Mouse (Mus musculus): ENCODE measurements around the gene Gpr12.
"Not testable (repeated sequence)": the region's sequence is repeated elsewhere in the genome, so short reads cannot be mapped to it uniquely, and the experiment has no call there.

Gene Gpr12

DNA sequence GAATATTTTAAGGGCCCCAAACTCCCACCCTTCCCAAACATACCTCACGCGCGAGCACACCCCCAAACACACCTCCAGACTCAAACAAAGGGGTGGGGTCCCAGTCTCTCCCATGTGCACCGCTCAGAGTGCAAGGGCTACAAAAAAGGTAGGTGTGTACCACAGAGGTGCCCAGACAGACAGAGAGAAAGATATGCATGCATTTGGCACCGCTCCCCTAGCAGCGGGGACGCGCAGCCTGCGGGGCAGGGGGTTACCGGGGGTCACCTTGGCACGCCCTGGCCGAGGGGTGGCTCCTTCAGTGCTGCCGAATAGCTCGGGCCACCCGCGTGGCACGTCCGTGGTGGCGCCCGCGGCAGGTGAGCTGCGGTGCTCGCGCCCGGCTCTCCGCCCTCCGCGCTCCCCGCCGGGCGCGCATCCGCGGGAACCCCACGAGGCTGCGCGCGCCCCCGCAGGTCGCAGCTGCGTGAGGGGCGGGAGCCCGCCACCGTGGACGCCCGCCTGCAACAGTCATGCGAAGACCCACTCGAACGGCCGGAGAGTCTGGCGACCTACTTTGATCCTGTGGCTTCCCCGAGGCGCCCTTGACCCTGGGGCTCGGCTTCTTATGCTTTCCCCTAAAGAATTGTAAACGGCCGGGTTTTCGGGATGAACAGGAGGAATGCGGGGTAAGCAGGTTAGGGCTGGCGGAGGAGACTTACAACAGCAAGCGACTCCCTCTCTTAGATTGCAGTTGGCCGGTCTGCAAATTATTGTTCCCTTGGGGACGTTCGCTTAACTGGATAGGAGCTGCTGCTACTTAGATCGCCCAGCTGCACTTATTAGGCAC, at the start of gene Gpr12:
Gene Gpr12, minus strand, starts transcription at position 762 of the 829 bp plus-strand sequence.
- peak; percentile 34 for DNase-seq (ENCODE audit: inconsistent ontology term)

DNA sequence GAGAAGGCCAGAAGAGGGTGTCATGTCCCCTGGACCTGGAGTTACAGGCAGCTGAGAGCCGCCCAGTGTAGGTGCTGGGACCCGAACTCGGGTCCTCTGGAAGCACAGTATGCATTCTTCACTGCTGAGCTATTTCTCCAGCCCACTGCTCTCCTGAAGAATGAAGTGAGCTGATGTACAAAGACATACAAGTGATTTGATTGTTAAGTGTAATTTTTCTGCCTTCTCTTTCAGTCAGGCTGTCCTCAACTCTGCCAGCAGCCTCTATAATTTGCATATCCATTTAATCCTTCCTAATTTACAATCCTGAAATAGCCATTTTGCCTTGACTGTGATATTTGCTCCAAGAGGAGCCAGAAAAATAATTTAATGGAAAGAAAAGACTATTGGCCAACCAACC, 46.6 kb upstream of the Gpr12 start:
- no peak for DNase-seq (ENCODE audit: inconsistent ontology term)

DNA sequence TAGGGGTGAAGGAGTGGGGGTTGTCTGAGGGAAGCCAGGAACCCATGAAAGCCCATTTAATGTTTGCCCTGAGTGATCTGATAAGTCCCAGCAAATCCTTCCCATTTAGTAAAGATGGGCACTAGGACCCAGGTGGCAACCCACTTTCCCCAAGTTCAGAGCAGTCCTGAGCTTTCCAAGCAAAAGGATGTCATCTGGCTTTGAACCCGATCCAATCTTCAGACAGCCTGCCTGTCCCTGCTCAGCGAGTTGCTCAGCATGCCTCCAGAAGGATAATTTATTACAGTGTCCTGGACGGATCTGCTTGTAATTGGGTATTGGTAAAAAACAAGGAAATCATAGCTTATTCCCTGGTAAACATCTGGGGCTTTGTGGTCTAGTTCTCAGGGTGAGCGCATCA, 45.9 kb upstream of the Gpr12 start:
- DNase-seq (ENCODE audit: inconsistent ontology term): no peak

DNA sequence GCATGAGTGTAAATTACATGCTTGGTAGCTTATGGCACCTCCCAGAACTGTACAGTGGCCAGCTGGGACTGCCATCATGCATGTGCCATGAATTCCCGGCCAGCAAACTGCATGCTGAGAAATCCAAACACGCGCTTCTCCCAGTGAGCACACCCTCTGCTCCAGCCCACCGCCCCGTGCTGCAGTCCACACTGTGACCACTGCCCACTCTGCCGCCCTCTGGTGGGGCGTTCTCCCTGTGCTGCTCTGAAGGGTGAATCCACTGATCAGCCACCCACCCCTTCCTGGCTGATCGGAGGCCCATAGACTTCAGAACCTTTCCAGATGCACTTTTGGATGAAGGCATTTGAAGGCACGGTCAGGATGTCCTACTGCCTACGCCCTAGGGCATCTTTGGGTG, 44.6 kb upstream of the Gpr12 start:
- DNase-seq (ENCODE audit: inconsistent ontology term): no peak

DNA sequence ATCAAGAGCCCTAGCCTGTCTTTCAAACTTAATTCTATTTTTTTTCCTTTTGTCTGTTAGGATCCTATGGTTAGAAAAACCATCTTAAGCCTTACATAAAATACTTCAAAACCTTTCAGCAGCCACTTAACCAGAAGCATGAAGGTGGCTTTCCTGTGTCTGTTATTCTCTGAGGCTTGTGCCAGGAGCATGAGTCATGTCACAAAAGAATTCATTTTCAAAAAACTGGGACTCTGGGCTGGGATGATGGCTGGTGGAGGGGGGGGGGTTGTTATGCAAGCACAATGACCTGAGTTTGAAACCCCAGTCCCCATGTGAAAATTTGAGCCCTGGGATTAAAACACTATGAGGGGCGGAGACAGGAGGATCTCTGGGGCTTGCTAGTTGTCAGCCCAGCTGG, 43.8 kb upstream of the Gpr12 start:
- peak; percentile 76 for DNase-seq (ENCODE audit: inconsistent ontology term)

DNA sequence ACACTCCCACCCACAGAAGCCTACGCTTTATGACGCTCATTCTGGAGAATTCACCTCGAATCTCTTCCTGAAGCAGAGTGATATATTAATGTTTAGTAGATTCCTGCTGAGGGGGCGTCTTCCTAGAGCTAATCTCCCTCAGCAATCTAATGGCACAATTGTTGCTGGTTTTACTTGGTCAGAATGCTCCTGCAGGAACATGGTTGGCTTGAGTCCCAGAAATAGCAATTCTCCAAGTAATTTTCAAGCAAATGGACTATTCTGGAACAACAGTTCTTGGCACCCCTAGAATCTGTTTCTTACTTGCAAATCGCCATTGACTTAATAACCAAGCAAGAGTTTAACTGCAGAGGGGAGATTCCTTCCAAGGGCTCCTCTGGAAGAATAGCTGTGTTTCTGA, 42.9 kb upstream of the Gpr12 start:
- peak; percentile 58 for DNase-seq (ENCODE audit: inconsistent ontology term)

DNA sequence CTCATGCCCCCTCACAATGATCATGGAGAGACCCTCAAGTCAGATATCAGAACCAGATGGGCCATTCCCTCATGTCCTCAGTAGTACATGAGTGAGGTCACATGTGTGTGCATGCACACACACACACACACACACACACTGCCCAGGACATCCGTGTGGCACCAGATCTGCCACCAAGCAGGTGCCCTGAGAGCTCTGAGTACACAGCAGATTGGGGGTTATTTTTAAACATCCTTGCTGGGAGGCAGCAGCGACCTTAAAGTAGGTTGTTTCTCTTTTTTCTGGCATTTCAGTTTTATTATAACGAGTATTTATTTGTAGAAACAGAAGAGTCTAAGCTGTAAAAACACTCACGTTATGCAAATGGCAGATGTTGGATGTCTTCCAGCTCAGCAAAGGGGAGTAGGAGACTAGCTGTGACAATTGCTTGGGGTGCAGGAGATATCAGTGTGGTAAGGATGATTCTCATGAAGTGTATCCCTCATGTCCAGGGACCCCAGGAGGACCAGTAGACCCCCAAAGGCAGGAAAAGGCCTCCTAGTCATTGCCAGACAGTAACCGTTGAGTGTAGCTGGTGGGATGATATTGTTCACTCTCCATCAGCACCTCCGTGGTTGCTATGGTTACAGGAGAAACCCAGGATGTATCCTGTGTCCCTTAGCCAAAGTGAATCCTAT, 40.7 kb upstream of the Gpr12 start:
- DNase-seq (ENCODE audit: inconsistent ontology term): no peak

DNA sequence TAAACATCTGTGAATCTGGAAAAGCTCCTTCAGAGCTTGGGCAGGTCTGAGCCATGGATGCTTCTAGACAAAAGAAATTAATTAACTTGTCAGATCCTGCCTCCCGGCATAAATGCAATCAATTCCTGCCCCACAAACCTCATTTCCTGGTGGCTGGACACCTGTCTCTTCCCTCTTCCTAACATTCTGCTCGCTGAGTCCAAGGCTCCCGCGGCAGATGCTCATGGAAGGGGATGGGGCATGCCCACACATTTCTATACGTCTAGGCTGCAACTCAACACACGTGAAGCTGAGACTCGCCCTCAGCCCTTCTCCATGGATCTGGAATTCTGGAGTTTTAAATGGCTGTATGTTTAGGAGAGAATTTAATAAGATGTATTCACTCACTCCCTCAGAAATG, 26.8 kb upstream of the Gpr12 start:
- DNase-seq (ENCODE audit: inconsistent ontology term): no peak

DNA sequence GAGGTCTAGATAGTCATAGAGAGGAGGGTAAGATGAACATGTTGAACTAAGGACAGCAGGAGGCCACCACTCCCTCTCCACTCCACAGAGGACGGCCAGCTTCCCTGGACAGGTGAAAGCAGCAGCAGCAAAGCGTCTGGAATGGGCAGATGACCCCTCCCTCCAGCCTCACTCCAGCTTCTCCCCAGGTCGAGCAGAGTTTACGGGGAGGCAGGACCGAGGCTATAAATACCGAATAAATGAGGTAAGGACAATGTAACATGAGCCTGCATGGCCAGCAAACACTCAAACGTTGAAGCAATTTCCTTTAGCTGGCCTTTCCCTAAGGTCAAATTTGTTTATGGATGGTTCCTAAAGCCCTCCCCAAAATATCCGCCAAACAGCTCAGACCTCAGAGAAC, 26.0 kb upstream of the Gpr12 start:
- DNase-seq (ENCODE audit: inconsistent ontology term): no peak

DNA sequence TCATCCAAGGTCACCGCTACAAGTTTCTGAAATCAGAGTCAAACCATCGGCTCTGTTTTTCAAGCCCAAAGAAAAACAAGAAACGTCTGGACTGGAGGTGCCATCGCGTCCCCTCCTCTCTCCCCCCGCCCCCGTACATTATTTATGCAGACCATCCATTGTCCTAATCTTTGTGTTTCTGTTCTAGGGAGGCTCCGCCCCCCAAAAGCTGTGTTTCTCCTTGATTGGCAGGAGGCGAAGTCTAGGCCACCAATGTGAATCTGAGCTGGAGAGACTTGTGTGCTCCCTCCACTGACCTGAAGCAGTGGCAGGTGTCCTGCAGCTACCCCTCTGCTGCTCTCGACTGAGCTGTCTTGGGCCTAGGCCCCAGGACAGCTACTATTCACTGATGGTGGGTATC, 24.6 kb upstream of the Gpr12 start:
- no peak for DNase-seq (ENCODE audit: inconsistent ontology term)

DNA sequence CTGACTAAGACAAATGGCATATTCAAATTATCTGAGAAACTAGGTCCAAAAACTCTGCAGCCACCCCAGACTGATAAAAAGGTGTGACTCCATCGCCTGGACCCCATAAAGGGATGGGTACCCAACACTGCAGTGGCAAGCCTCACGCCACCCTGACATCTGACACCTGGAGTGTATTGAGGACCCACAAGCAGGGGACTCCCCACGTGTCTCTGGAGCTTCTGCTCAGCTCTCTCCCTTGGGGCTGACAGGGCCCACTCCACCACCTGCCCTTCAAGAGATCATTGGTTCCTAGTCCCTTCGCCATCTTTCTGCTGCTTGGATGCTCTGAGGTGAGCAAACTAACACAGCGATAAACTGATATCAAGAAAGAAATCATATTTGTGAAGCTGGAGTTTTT, 22.8 kb upstream of the Gpr12 start:
- no peak for DNase-seq (ENCODE audit: inconsistent ontology term)

DNA sequence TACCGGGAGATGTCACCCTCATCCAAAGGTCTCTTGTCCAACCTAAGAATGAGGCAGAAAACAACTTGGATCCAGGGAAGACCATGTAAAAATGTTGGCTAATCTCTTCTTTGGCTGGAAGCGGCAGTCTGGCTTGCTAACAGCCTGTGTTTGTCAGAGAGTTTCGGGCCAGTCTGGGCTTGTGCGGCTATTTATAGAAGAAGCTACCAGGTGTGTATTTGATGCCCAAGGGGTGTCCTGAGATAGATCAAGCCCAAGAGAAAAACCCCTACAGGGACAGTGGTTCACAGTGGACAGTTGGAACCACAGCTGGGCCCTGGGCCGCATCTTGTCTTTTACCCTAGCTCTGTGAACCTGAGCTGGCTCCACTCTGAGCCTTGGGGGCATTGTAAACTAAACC, 21.9 kb upstream of the Gpr12 start:
- DNase-seq (ENCODE audit: inconsistent ontology term): no peak

DNA sequence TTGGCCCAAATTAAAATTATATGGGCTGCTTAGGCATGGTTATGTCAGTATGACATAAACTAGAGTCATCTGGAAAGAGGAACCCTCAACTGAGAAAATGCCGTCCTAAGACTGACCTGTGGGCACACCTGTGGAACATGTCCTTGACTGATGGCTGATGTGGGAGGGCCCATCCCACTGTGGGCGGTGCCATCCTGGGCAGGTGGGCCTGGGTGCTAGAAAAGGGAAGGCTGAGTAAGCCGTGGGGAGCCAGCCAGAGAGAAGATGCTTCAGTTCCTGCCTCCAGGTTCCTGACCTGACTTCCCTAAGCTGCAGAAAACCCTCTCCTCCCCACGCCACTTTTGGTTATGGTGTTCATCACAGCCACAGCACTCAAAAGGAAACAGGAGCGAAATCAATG, 21.2 kb upstream of the Gpr12 start:
- no peak for DNase-seq (ENCODE audit: inconsistent ontology term)

DNA sequence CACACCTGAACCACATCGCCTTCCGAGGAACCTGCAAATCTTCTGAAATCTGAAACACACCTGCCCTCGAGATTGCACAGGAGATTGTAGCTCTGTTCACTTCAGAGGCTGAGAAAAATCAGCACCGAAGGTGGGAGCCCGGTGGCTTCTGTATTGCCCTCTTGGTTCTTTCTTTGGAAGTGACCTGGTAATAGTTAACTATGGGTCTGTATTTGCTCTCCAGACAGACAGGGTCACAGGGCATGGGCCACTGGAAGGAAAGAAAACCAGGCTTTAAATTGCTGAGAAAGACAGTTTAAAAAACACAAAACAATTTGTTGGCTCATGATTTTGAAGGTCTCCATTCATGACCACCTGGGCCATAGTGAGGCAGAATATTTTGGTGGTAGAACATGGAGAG, 14.9 kb upstream of the Gpr12 start:
- DNase-seq (ENCODE audit: inconsistent ontology term): no peak

DNA sequence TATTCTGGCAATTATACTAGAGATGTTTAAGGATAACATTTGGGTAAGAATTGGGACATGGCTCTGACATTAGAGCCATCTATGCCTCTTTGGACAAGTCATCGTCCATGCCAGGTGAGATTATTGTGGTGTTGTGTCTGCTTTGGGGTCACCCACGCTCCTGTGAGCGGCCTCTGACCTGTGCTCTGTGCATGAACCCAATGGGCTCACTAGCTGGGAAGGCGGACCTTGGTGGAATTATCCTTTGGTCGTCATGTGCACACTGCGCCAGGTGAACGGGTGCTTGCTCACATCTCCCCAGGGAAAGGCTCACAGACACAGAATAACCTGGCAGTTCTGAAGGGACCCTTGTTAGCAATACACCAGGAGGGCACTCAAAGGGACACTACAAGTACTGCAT, 14.2 kb upstream of the Gpr12 start:
- not testable (repeated sequence) for DNase-seq (ENCODE audit: inconsistent ontology term)

DNA sequence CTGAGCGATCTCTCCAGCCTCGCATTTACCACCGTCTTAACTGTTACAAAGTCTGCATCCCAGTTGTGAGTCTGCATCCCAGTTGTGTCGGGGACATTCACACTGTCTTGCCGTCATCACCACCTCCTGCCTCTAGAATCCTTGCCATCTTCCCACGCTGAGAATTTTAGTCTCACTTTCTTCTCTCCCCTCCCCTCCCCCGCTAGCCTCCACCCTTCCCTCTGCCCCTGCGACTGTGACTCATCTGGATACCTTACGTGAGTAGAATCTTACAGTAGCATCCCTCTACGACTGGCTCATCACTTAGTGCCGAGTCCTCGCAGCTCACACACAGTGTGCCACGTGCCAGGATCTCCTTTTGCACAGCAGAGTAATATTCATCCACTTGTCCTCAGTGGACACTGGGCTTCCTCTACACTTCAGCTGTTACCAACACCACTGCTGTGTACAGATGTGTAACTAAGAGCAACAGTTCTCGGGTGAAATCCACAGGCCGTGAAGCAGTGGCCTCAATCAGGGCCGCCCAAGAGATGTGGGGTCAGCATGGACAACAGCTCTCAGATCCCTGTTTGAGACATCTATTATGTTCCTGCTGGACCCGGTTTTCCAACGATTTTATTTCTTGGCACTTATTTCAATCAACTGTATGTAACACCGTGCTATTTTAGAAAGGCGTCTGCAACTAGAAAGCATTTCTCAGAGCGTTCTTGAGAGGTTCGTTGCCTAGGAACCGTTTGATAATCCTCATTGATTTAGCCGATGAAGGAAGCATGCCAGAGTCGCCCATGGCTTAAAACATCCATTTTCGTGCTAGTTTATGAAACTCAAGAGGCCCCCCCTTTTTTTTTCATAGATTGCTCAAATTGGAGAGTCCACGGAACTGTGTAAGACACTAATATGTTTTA, 13.4 kb upstream of the Gpr12 start:
- no peak for DNase-seq (ENCODE audit: inconsistent ontology term)

DNA sequence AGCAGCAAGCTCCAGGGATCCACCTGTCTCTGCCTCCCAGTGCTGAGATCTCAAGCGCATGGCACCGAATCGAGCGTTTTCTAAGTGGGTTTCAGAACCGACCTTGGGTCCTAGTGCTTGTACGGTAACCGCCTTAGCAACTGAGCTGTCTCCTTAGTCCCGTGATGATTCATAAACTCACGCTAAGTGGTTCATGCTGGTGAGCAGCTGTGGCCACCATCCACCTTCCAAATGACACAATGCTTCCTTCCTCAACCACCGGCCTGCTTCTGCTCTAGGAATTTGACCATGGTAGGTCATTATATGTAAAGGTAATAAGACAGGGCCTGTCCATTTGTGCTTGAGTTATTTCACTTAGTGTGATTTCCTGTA, 12.4 kb upstream of the Gpr12 start:
- no peak for DNase-seq (ENCODE audit: inconsistent ontology term)

DNA sequence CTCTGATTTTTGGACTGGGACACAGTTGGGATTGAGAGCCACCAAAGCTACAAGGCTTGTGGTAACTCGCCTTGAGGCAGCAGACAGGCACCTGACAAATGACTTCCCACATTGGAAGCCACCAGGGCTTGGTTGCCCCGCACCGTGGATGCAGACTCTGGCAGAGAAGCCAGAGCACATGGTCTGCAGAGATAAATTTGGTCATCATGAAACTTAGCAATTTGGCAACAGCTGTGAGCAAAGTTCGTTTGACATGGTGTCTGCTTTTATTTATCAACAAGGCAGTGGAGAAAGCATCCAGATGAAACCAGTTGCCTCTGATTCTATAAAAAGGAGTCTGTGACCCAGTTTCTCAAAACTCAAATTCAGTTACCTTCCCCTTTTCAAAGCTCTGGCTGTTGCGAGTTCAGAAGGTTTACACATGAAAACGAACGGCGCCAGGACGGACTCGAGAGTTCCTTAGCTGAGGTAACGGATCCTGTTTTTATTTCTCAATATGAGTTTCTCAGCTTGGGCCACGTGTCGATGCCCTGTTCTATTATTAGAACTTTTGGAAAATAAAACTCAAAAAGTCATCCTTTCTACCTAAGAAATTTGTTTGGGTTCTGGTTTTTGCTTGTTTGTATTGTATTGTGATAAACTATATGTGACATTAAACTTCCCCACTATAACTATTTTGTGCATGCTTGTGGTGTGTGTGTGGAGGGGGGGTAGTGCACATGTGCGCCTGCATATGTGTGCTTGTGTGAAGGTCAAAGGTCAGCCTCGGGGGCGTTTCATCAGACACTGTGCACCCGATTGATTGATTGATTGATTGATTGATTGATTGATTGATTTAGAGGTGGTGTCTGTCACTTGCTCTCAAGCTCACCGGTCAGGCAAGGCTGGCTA, 11.8 kb upstream of the Gpr12 start:
- peak; percentile 3 for DNase-seq (ENCODE audit: inconsistent ontology term)

DNA sequence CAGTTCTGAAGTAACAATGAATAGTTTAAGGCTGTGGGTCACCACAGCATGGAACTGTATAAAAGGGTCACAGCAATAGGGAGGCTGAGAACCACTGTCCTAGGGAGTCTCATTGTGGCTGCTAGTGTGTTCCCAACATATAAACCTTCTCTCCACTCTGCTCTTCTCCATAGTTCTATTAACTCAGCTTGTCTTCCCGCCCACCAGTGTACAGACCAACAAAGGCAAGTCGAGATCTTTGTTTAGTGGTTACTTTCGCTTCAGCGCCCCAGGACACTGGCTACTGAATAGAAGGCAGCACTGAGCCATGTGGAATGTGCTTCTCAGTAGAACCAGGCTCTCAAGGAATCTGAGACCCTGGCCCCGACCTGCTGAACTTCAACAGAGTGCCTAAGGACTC, 7.5 kb upstream of the Gpr12 start:
- DNase-seq (ENCODE audit: inconsistent ontology term): peak; percentile 91

DNA sequence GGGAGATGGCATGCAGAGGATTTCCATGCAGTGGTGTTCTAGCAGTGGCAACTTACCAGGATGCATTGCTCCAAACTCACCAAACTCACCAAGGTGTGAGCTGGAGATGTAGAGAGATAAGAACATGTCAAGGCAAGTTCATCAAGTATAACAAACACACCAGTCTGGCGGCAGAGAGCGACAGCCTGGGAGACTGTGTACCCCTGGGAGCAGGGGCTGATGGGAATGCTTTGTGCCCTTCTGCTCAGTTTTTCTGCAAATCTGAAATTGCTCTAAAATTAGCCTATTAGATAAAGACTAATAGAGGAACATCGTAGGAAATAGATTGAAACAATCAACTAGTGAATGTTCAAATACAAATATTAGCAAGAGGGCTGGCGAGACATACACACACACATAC, 6.6 kb upstream of the Gpr12 start:
- no peak for DNase-seq (ENCODE audit: inconsistent ontology term)

DNA sequence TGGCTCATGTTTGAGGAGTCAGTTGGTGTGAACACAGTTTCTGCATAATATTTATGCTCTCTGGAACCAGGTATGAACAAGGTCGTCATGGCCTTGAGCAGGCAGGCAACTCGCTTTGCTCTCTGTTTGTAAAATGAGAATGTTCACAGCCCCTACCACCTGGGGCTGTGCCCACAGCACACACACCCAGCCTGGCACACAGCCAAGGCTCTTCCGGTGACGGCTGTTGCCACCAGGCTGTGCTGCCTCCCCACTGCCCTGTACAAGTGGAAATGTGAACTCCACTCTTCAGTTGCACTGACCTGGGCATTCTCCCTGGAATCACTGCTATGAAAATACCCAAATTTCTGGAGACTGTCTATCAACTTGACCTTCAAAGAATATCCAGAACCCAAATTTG, 5.9 kb upstream of the Gpr12 start:
- DNase-seq (ENCODE audit: inconsistent ontology term): no peak

All from Muller cell, postnatal 12 days (primary cell).